Mouse (Mus musculus) liver, embryonic 16.5 days (tissue): ENCODE measurements at regions not wholly inside any gene's neighbourhood (a gene's known extent, or its start where the extent isn't known, plus 50 kb on each side); places are given as distances from the start of the nearest gene placed in this dataset.

Experiments used
- ATAC-seq: fragments of 200-750 bp; cut with Nextera tagmentation; 2 replicates; pipeline ENCODE4 v1.8.0; 2017; ENCODE audit warnings: low read depth, mild to moderate bottlenecking, moderate number of reproducible peaks, moderate library complexity
- H3K27ac ChIP-seq: fragments of 300-500 bp; sonication (generic); 2 replicates; pipeline ENCODE4 v1.5.1; 2014; ENCODE audit warnings: mild to moderate bottlenecking, low read length
- H3K27me3 ChIP-seq: fragments of 300-500 bp; sonication (generic); 2 replicates; pipeline ENCODE4 v1.6.1; 2014; ENCODE audit warnings: low read depth, low read length, mixed read lengths; ENCODE audit not compliant: control insufficient read depth, insufficient read depth
- H3K36me3 ChIP-seq: fragments of 300-500 bp; sonication (generic); 2 replicates; pipeline ENCODE4 v1.6.1; 2014; ENCODE audit warnings: mild to moderate bottlenecking; ENCODE audit not compliant: control insufficient read depth, insufficient read depth
- H3K4me1 ChIP-seq: fragments of 300-500 bp; sonication (generic); 2 replicates; pipeline ENCODE4 v1.6.1; 2014; ENCODE audit warnings: low read depth, low read length, mixed read lengths; ENCODE audit not compliant: control insufficient read depth
- H3K4me2 ChIP-seq: fragments of 300-500 bp; sonication (generic); 2 replicates; pipeline ENCODE4 v1.6.1; 2014; ENCODE audit warnings: low read depth, low read length, mixed read lengths
- H3K4me3 ChIP-seq: fragments of 300-500 bp; sonication (generic); 2 replicates; pipeline ENCODE4 v1.5.1; 2014; ENCODE audit warnings: low read depth, mild to moderate bottlenecking, low read length
- H3K9ac ChIP-seq: fragments of 300-500 bp; sonication (generic); 2 replicates; pipeline ENCODE4 v1.6.1; 2014; ENCODE audit warnings: low read depth, low read length
- H3K9me3 ChIP-seq: fragments of 300-500 bp; sonication (generic); replicated peaks from 2 replicates; pipeline ENCODE4 v1.6.1; 2016; ENCODE audit warnings: low read length; ENCODE audit not compliant: control insufficient read depth
- WGBS: fragments of 180-500 bp; shearing (Covaris S2); extraction: QIAGEN DNeasy Blood & Tissue Kit; methylation state at CpG from one replicate; pipeline ENCODE4 v1.1.7; 2014; ENCODE audit not compliant: insufficient replicate concordance; 5-methylcytosine and 5-hydroxymethylcytosine counted together

- Histone ChIP-seq H3K27ac (no peak overlapping the region), H3K36me3 (no peaks in the 10 kb centered on the region), H3K9ac (no peak overlapping the region), H3K4me1 (no peaks in the 10 kb centered on the region), H3K27me3 (no peaks in the 10 kb centered on the region), H3K9me3 (no peaks in the 10 kb centered on the region), H3K4me3 (no peak overlapping the region), H3K4me2 (no peak overlapping the region)
- 63% methylated on average over 1 of the region's 1 CpGs for WGBS
- ATAC-seq: no peak
Observed at GRCm38 (mm10) chr2:133181216-133181615, 235.5 kb upstream of the Fermt1 start.

- H3K4me3 ChIP-seq: no peak overlapping the region
- H3K36me3 ChIP-seq: no peaks in the 10 kb centered on the region
- no peak overlapping the region for H3K9ac ChIP-seq
- no peaks in the 10 kb centered on the region for H3K27me3 ChIP-seq
- H3K27ac ChIP-seq: no peak overlapping the region
- H3K4me2 ChIP-seq: no peak overlapping the region
- WGBS: 45% methylated on average over 4 of the region's 4 CpGs
- no peaks in the 10 kb centered on the region for H3K4me1 ChIP-seq
- ATAC-seq: no peak
- H3K9me3 ChIP-seq: no peaks in the 10 kb centered on the region
Observed at GRCm38 (mm10) chr2:133182920-133183319, 237.2 kb upstream of the Fermt1 start.

DNA sequence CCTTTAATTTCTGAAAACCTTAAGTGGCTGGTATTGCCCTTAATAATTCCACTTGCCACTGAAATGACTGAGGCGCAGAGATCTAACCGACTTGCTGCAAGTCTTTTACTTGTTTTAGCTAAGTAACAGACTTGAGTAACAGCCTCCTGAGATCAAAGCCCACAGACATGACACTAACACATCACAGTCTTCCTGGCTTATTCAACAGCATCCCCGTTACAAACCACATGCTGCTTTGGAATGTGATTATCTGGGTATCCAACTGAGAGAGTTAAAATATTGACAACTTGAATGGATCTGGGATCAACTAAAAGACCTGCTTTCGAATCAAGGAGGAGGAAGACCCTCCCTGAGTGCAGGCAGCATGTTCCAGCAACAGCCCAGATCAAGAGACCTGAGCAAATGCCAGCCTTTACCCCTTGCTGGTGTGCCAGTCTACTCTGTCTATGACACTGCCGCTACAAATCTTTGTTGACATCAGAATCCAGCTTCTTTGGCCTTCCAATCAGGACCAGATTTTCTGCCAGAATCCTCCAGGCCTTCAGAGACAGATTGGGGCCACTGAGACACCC lies 258.7 kb upstream of the Fermt1 start:
- no peaks in the 10 kb centered on the region for H3K36me3 ChIP-seq
- H3K27me3 ChIP-seq: no peaks in the 10 kb centered on the region
- H3K4me2 ChIP-seq: no peak overlapping the region
- no peak for ATAC-seq
- 35% methylated on average over 5 of the region's 5 CpGs for WGBS
- no peak overlapping the region for H3K27ac ChIP-seq
- H3K9ac ChIP-seq: no peak overlapping the region
- no peaks in the 10 kb centered on the region for H3K4me1 ChIP-seq
- no peak overlapping the region for H3K4me3 ChIP-seq
- H3K9me3 ChIP-seq: no peaks in the 10 kb centered on the region

DNA sequence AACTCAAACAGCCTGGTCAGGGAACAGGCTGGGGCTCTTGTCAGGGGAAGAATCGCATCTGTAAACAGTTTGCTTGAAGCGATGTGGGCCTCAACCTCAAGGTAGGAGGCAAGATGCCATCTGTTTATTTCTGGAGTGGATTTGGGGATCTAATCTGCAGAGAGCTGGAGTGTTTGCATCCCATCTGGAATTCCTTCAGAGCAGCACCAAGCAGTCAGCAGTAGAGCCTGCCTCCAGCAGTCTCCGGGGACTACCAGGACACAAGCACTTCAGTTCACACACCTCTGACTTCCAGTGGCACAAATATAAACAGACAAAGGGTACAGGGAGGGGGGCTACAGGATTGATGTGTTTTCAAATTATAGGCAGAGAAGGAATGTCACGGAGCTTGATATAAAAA lies 262.8 kb upstream of the Fermt1 start:
- Histone ChIP-seq H3K9me3 (no peaks in the 10 kb centered on the region), H3K36me3 (no peaks in the 10 kb centered on the region), H3K27me3 (no peaks in the 10 kb centered on the region), H3K4me1 (no peaks in the 10 kb centered on the region), H3K4me2 (no peak overlapping the region), H3K9ac (no peak overlapping the region), H3K27ac (no peak overlapping the region), H3K4me3 (no peak overlapping the region)
- no peak for ATAC-seq
- 43% methylated on average over 4 of the region's 4 CpGs for WGBS

GRCm38 (mm10) chr2:133221762-133222556 lies 276.3 kb upstream of the Fermt1 start:
- WGBS: 52% methylated on average over 4 of the region's 4 CpGs
- ATAC-seq: no peak
- no peaks in the 10 kb centered on the region for H3K36me3 ChIP-seq
- no peak overlapping the region for H3K4me3 ChIP-seq
- no peak overlapping the region for H3K4me2 ChIP-seq
- H3K9ac ChIP-seq: no peak overlapping the region
- H3K9me3 ChIP-seq: no peaks in the 10 kb centered on the region
- H3K27ac ChIP-seq: no peak overlapping the region
- H3K4me1 ChIP-seq: no peaks in the 10 kb centered on the region
- H3K27me3 ChIP-seq: no peaks in the 10 kb centered on the region

DNA sequence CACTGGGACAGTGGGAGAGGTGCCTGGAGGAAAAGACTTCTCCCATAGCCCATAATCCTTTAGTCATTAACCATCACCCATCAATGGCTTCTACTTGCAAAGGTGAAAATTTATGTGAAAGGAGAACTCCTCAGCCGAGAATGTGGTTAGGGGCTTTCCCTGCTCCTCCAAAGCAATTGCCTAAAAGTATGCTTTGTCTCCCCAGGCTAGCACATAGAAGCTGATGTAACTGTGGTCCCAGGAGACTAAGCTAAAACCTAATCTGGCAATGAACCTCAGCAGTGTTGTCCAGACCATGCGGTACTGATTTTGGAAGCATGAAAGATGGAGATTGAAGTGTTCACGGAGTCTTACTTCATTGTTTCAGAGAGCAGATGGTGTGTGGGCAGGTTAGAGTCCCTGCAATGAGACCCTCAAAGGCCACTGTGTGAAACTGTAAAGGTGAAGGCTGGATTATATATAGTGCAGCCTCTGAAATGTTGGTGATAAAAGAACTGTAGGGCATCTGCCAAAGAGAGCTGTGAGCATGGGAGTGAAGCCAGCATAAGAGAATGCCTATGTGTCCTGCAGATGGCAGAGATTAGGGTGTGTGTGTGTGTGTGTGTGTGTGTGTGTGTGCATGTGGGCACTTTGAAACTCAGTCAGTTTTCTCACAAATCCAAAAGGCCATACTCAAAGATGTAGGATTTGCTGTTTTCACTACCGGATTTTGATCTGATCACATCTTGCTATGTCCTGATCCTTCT lies 289.6 kb upstream of the Fermt1 start:
- Histone ChIP-seq H3K4me3 (no peak overlapping the region), H3K9me3 (no peaks in the 10 kb centered on the region), H3K36me3 (no peaks in the 10 kb centered on the region), H3K9ac (no peak overlapping the region), H3K4me1 (no peaks in the 10 kb centered on the region), H3K27me3 (no peaks in the 10 kb centered on the region), H3K4me2 (no peak overlapping the region), H3K27ac (no peak overlapping the region)
- ATAC-seq: no peak
- WGBS: 61% methylated on average over 4 of the region's 4 CpGs

GRCm38 (mm10) chr2:133252131-133252530 lies 299.8 kb upstream of the Bmp2 start:
- no peak overlapping the region for H3K4me2 ChIP-seq
- no peak overlapping the region for H3K4me3 ChIP-seq
- no peaks in the 10 kb centered on the region for H3K4me1 ChIP-seq
- H3K9me3 ChIP-seq: no peaks in the 10 kb centered on the region
- H3K27ac ChIP-seq: no peak overlapping the region
- 50% methylated on average over 2 of the region's 2 CpGs for WGBS
- no peak overlapping the region for H3K9ac ChIP-seq
- H3K36me3 ChIP-seq: no peaks in the 10 kb centered on the region
- ATAC-seq: no peak
- H3K27me3 ChIP-seq: no peaks in the 10 kb centered on the region

DNA sequence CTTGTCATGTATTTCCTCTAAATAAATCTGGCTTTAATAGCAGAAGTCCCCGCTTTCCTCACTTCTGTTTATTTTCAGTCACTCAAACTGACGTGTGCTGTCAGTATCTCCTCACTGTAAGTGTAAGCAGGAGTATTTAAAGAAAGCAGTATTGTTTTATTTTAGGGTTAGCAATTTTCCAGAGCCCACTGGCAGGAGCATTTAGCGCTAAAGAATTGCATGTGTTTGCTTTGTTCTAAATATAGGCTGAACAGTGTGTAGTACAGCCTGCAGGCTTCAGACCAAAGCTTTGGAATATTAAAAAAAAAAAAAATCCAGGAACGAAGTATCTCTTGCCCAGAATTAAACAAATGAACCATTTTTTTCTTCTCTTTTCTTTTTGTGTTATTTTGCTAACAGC lies 277.5 kb upstream of the Bmp2 start:
- WGBS: 25% methylated on average over 4 of the region's 4 CpGs
- H3K36me3 ChIP-seq: no peaks in the 10 kb centered on the region
- no peak overlapping the region for H3K4me3 ChIP-seq
- H3K27me3 ChIP-seq: no peaks in the 10 kb centered on the region
- no peaks in the 10 kb centered on the region for H3K9me3 ChIP-seq
- no peak overlapping the region for H3K4me2 ChIP-seq
- H3K9ac ChIP-seq: no peak overlapping the region
- no peak overlapping the region for H3K27ac ChIP-seq
- no peaks in the 10 kb centered on the region for H3K4me1 ChIP-seq
- no peak for ATAC-seq

- Histone ChIP-seq H3K27ac (no peak overlapping the region), H3K4me1 (no peaks in the 10 kb centered on the region), H3K36me3 (no peaks in the 10 kb centered on the region), H3K4me3 (no peak overlapping the region), H3K4me2 (no peak overlapping the region), H3K9ac (no peak overlapping the region), H3K9me3 (no peaks in the 10 kb centered on the region), H3K27me3 (no peaks in the 10 kb centered on the region)
- 35% methylated on average over 4 of the region's 4 CpGs for WGBS
- ATAC-seq: no peak
Observed at GRCm38 (mm10) chr2:133278546-133278945, 273.4 kb upstream of the Bmp2 start.
